Mouse (Mus musculus) cerebellum, adult 2 months (tissue): ENCODE results near the gene Cct2.

Experiments
- CTCF ChIP-seq: fragments of 200-500 bp; IDR thresholded peaks from 2 replicates; pipeline ENCODE4 v1.5.1; 2011; ENCODE audit warnings: low read depth, mild to moderate bottlenecking, control low read depth, low read length, moderate library complexity, borderline replicate concordance; ENCODE audit not compliant: insufficient read depth
- POLR2A ChIP-seq: fragments of 200-500 bp; IDR thresholded peaks from 2 replicates; pipeline ENCODE4 v1.6.1; 2011; ENCODE audit warnings: low read length, control low read depth, borderline replicate concordance; ENCODE audit not compliant: insufficient read depth

DNA sequence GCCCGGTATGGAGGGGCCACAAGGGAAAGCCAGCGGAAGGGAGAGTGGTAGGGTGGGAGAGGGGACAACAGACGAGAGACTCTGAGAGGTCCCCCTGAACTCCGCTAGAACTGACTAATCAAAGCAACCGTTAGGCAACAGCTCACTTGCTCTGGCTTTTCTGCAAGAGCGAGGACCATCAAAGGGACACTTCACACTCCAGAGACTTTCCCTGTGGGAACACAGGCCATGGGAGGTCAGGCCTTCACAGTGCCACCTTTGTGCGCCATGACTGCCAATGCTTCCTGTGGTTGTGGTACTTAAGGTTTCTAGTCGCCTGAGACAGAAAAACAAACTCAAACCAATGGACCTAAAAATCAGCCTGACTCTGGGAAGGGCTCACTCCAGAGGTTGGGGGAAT is 52.6 kb downstream of the Cct2 start:
- TF ChIP-seq POLR2A (no peak), CTCF (no peak)
